Mouse (Mus musculus) brain, embryonic 14.5 days (tissue): ENCODE measurements around the gene Wasf1.

Experiments
- CTCF ChIP-seq: fragments of 200-500 bp; IDR thresholded peaks from 2 replicates; pipeline ENCODE4 v1.5.1; 2012; ENCODE audit warnings: inconsistent platforms, mild to moderate bottlenecking, moderate library complexity, borderline replicate concordance; ENCODE audit not compliant: insufficient read depth, insufficient read length; ENCODE audit errors: extremely low read depth
- POLR2A ChIP-seq: fragments of 200-500 bp; IDR thresholded peaks from 2 replicates; pipeline ENCODE4 v1.6.1; 2012; ENCODE audit warnings: mild to moderate bottlenecking, inconsistent platforms, borderline replicate concordance; ENCODE audit not compliant: poor library complexity, insufficient read depth, insufficient read length, severe bottlenecking; ENCODE audit errors: extremely low read depth

- TF ChIP-seq CTCF (no peak), POLR2A (no peak)
Observed at GRCm38 (mm10) chr10:40851138-40851537, 32.1 kb upstream of the Wasf1 start.
